Comparison of ENCODE assay signal across 15 mouse cellular contexts in the genomic region with DNA sequence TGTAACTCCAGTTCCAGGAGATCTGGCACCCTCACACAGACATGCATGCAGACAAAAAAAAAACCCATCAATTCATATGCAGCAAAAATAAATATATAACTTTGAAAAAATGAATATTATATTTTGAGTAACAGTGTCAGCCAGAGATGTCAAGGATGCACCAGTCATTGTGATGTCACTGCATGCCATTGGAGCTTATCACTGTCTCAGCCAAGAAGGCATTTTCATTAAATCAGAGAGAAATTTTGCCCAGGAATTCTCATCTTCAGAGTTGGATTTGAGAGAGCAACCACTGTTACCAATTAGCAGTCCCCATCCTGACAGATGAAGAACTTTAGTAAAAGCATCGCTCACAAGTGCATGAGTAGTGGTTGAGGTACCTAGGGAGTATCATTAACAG.
"Had no signal": no experiment of that assay in that cellular context is flagged by ENCODE, and none has a peak within 500 bp of the region (broad histone marks: within the 10 kb centered on the region; RNA-seq: fewer than 3 reads in every experiment).

No protein-coding gene starts in this region.

- H3K9me3 ChIP-seq: liver, embryonic 13.5 days had no signal

- H3K4me2 ChIP-seq: liver, embryonic 13.5 days; lung, embryonic 14.5 days; midbrain, embryonic 13.5 days had no signal

- H3K9ac ChIP-seq: liver, embryonic 13.5 days; lung, embryonic 14.5 days; midbrain, embryonic 13.5 days had no signal

- H3K4me3 ChIP-seq: layer of hippocampus, adult 2 months; liver, embryonic 13.5 days; midbrain, embryonic 13.5 days had no signal

- H3K4me1 ChIP-seq: liver, embryonic 13.5 days; midbrain, embryonic 13.5 days had no signal

- DNase-seq: kidney, adult 9 months; kidney, postnatal 25 days; layer of hippocampus, adult 9-11 months; liver, embryonic 13.5 days; lung, embryonic 14.5 days; right cerebral cortex, adult 18-20 months; right cerebral cortex, postnatal 14 days; right cerebral cortex, postnatal 4 days; thymus, adult 2 months; thymus, postnatal 25 days had no signal

- H3K27me3 ChIP-seq: liver, embryonic 13.5 days; midbrain, embryonic 13.5 days had no signal

- H3K27ac ChIP-seq: layer of hippocampus, adult 2 months; liver, embryonic 13.5 days; macrophage; midbrain, embryonic 13.5 days; stomach, postnatal 0 days had no signal

- H3K36me3 ChIP-seq: liver, embryonic 13.5 days; midbrain, embryonic 13.5 days had no signal

- ATAC-seq: lung, postnatal 0 days; midbrain, embryonic 13.5 days had no signal
